Mouse (Mus musculus) embryonic facial prominence, embryonic 11.5 days (tissue): ENCODE results near the gene Hsd17b13. TPM values are rescaled to one million over a fixed set of nuclear protein-coding genes. Genes with fewer than 3 reads are reported as not detected.
"Not testable (repeated sequence)": the region's sequence is repeated elsewhere in the genome, so short reads cannot be mapped to it uniquely, and the experiment has no call there.

Source experiments
- ATAC-seq: fragments of 200-750 bp; cut with Nextera tagmentation; replicated peaks from 2 replicates; pipeline ENCODE4 v1.8.0; 2017; ENCODE audit warnings: low read depth; ENCODE audit not compliant: insufficient number of reproducible peaks, low FRiP score, low TSS enrichment
- DNase-seq: peaks from one replicate; pipeline ENCODE4 v3.0.0-alpha.2; 2015; ENCODE audit warnings: low spot score
- H3K27ac ChIP-seq: fragments of 300-500 bp; sonication (generic); replicated peaks from 2 replicates; pipeline ENCODE4 v1.5.1; 2014; ENCODE audit warnings: mild to moderate bottlenecking, low read depth, low read length, control low read depth
- H3K27me3 ChIP-seq: fragments of 300-500 bp; sonication (generic); 2 replicates; pipeline ENCODE4 v1.6.1; 2014; ENCODE audit warnings: mild to moderate bottlenecking, low read length, moderate library complexity, mixed read lengths; ENCODE audit not compliant: control insufficient read depth, insufficient read depth
- H3K36me3 ChIP-seq: fragments of 300-500 bp; sonication (generic); replicated peaks from 2 replicates; pipeline ENCODE4 v1.6.1; 2014; ENCODE audit warnings: low read depth, mild to moderate bottlenecking, low read length, moderate library complexity, mixed read lengths; ENCODE audit not compliant: control insufficient read depth, insufficient read depth
- H3K4me1 ChIP-seq: fragments of 300-500 bp; sonication (generic); 2 replicates; pipeline ENCODE4 v1.6.1; 2014; ENCODE audit warnings: low read length, mixed read lengths; ENCODE audit not compliant: control insufficient read depth, insufficient read depth
- H3K4me2 ChIP-seq: fragments of 300-500 bp; sonication (generic); 2 replicates; pipeline ENCODE4 v1.6.1; 2014; ENCODE audit warnings: low read depth, mild to moderate bottlenecking, control low read depth, low read length, moderate library complexity
- H3K4me3 ChIP-seq: fragments of 300-500 bp; sonication (generic); 2 replicates; pipeline ENCODE4 v1.5.1; 2014; ENCODE audit warnings: low read depth, low read length, control low read depth
- H3K9ac ChIP-seq: fragments of 300-500 bp; sonication (generic); replicated peaks from 2 replicates; pipeline ENCODE4 v1.6.1; 2014; ENCODE audit warnings: mild to moderate bottlenecking, control low read depth, low read length
- H3K9me3 ChIP-seq: fragments of 300-500 bp; sonication (generic); replicated peaks from 2 replicates; pipeline ENCODE4 v1.6.1; 2016; ENCODE audit warnings: mild to moderate bottlenecking, low read length, inconsistent platforms, mixed read lengths; ENCODE audit not compliant: control insufficient read depth
- WGBS: fragments of 180-500 bp; shearing (Covaris S2); extraction: QIAGEN DNeasy Blood & Tissue Kit; methylation state at CpG from one replicate; pipeline ENCODE4 v1.1.7; 2014; 5-methylcytosine and 5-hydroxymethylcytosine counted together
- polyA plus RNA-seq: library from polyadenylated mRNA; unstranded; fragments of >200 nt; fragmentation: Nextera tagmentation; extraction: Ambion mirVana; gene quantifications from 2 replicates; pipeline ENCODE4 v1.2.1, GENCODE M21; 2014

Hsd17b13 gene
- polyA plus RNA-seq, 1 experiment from 2014 or later: not detected

DNA sequence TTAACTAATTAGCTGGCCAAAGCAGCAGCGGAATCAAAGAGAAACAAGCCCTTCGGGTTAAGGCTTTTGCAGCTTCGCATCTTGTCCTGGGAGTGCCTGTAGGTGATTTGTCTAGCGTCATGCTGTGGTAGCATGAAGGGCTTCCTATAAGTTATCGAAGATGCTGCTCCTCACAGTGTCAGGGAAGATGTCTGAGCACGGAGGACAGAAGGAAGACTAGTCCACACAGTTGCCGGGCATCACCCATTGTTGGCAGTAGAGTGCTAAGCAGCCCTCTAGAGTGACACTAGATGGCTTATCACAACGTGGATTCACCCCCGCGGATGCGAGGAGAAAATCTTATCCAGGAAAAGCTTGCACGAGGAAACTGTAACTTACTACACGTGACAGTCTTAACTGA lies 4.4 kb downstream of the Hsd17b13 start:
- 77% methylated on average over 13 of the region's 13 CpGs for WGBS
- Histone ChIP-seq H3K4me3 (no peak overlapping the region), H3K9me3 (no peaks in the 10 kb centered on the region), H3K9ac (no peak overlapping the region), H3K36me3 (no peaks in the 10 kb centered on the region), H3K4me2 (no peak overlapping the region), H3K4me1 (no peaks in the 10 kb centered on the region), H3K27me3 (no peaks in the 10 kb centered on the region), H3K27ac (no peak overlapping the region)
- ATAC-seq (no peak), DNase-seq (no peak)

DNA sequence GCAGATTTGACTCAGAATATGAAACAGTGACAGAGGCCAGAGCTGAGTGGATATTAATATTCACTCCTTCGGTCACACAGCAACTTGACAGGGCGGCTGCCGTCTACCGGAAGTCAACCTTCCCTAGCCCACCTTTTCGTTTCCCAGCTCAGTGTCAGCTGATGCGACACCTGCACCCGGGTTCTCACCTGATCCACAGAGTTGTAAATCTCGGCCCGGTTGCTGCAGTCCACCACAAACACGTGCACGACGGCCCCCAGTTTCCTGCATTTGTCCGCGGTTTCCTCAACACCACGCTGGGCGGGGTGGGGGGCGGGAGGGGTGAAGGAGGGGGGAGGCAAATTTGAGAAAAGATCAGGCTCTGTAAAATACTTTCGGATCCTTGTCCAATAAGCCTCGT lies 4.8 kb downstream of the Hsd17b13 start:
- Histone ChIP-seq H3K4me1 (no peaks in the 10 kb centered on the region), H3K27me3 (no peaks in the 10 kb centered on the region), H3K9me3 (no peaks in the 10 kb centered on the region), H3K4me3 (no peak overlapping the region), H3K36me3 (no peaks in the 10 kb centered on the region), H3K4me2 (no peak overlapping the region), H3K27ac (no peak overlapping the region), H3K9ac (no peak overlapping the region)
- ATAC-seq (no peak), DNase-seq (no peak)
- 65% methylated on average over 19 of the region's 19 CpGs for WGBS

DNA sequence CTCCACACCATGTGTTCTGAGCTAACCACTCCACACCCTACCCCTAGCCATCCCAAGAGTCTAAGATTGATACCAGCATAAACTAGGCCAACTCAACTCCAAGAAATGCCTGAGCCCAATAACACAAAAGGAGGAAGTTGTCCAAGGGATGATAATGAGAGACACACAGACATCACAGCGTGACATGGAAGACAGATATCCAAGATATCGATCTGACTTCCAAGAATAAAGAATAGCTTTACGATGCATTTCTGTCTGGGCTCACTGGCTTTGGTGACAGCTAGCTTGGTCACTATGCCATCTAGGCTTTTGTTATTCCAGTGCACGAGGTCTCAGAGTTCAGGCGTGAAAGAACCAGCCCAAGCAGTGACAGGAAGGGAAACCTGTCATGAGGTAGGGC lies 6.2 kb downstream of the Hsd17b13 start:
- H3K27ac ChIP-seq: no peak overlapping the region
- DNase-seq (no peak), ATAC-seq (no peak)
- H3K36me3 ChIP-seq: no peaks in the 10 kb centered on the region
- H3K27me3 ChIP-seq: no peaks in the 10 kb centered on the region
- no peaks in the 10 kb centered on the region for H3K9me3 ChIP-seq
- WGBS: 70% methylated on average over 5 of the region's 5 CpGs
- no peak overlapping the region for H3K4me3 ChIP-seq
- no peak overlapping the region for H3K4me2 ChIP-seq
- H3K9ac ChIP-seq: no peak overlapping the region
- H3K4me1 ChIP-seq: no peaks in the 10 kb centered on the region

DNA sequence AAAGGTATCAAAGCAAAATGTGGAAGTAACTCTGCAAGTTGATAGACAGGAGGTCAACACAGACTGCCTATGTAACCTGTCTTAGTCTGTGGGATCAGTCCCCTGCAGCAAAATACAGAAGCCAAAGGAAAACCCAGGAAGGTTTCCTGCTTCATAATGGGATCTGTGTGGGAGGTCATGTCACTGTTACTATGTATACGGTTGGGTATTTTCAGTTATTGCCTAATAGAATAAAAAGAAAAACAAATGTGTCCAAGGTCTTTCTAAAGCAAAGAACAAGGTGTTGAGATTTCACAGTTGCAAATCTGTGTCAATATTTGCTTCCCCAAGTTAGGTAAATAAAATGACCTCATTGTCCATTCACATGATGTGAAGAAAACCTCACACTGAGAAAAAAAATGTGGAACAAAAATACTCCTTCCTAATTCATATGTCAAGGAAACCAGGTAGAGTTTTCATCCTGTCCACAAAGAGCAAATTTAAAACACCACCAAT lies 14.2 kb downstream of the Hsd17b13 start:
- no peak for ATAC-seq
- Histone ChIP-seq H3K27ac (no peak overlapping the region), H3K9me3 (no peaks in the 10 kb centered on the region), H3K4me2 (no peak overlapping the region), H3K36me3 (no peaks in the 10 kb centered on the region), H3K27me3 (no peaks in the 10 kb centered on the region), H3K4me3 (no peak overlapping the region), H3K4me1 (no peaks in the 10 kb centered on the region), H3K9ac (no peak overlapping the region)
- WGBS: 56% methylated on average over 1 of the region's 1 CpGs
- no peak for DNase-seq

DNA sequence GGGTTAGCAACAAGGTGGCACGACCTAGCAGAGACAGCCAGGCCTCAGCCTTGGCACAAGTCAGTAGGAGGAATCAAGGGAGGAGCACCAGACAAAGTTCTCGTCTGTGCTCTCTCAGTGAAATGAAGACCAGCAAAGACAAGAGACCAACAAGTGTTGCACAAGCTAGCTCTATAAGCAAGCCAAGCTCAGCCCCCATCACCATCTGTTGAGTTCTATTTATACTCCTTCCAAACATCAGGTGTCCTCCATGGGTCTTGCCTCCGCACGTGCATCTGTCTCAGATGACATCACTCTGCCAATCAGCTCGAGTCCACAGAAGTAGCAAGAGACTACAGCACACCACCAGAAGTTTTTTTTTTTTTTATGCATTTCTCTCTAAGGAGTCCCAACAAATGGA lies 22.6 kb downstream of the Hsd17b13 start:
- Histone ChIP-seq H3K4me1 (no peaks in the 10 kb centered on the region), H3K9me3 (no peaks in the 10 kb centered on the region), H3K36me3 (no peaks in the 10 kb centered on the region), H3K27ac (no peak overlapping the region), H3K27me3 (no peaks in the 10 kb centered on the region), H3K4me2 (no peak overlapping the region), H3K9ac (no peak overlapping the region), H3K4me3 (no peak overlapping the region)
- ATAC-seq (no peak), DNase-seq (no peak)
- 82% methylated on average over 5 of the region's 5 CpGs for WGBS

DNA sequence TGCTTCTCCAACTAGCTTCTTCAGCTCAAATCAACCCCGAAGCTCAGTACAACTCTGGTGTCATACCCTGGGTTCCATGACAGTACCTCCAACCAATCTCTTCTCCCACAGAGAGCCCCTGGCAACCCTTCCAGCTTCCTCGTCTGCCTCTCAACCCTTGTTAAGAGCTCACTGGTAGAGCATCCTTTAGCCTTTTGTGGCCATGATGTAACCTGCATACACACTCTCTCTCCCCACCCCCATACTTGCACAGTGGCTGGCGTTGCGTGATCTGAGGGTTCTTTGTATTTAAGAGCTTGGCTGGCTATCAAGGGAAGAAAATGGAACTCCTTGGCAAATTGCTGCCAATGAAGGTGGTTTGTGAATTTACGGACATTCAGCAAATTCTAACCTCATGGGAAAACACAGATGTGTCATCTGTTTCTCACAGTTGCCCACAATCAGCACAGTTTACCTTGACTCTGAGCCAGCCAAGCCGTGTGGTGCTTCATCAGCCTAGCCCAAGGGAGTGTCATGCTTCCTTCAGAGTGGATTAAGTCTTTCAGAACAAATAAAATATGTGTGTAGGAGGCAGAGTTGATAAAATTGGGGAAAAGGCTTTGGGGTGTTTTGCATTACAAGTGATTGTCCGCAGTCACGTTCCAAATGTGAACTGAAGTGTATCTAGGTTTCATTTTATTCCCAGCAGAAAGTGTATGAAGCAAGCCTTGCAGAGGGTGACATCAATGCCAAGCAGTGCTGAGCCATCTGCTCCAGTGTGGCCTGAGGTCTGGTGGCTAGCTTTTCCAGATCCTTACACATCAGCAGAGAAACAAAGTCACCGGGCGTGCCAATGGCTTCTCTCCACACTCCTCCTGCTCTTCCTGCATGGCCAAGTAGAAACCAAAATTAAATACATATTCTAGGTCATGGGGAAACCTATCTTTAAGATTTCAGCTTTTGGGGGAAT lies 23.8 kb downstream of the Hsd17b13 start:
- DNase-seq (no peak), ATAC-seq (no peak)
- 87% methylated on average over 10 of the region's 10 CpGs for WGBS
- Histone ChIP-seq H3K9me3 (no peaks in the 10 kb centered on the region), H3K27ac (no peak overlapping the region), H3K9ac (no peak overlapping the region), H3K4me2 (no peak overlapping the region), H3K36me3 (no peaks in the 10 kb centered on the region), H3K4me3 (no peak overlapping the region), H3K27me3 (no peaks in the 10 kb centered on the region), H3K4me1 (no peaks in the 10 kb centered on the region)

DNA sequence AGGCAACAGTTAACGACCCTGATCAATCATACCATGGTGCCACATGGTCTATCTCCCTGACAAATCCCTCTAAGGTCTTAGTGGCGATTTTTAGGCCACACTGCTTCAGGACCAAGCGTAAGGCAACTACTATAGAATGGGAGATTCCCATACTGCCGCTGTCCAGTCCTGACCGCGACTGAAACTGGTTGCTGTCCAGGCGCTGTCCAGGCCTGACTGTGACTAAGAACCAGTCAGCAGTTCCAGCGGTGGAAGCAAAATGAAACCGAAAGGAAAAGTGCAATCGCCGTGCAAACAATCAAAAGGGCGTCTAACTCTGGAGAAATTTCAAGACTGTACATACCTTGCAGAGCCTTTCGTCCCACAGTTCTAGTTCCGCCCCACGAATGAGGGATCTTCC lies 27.1 kb downstream of the Hsd17b13 start:
- H3K9ac ChIP-seq, H3K4me2 ChIP-seq, H3K36me3 ChIP-seq, H3K4me1 ChIP-seq, H3K27me3 ChIP-seq, H3K27ac ChIP-seq, ATAC-seq, H3K9me3 ChIP-seq, H3K4me3 ChIP-seq, DNase-seq: not testable (repeated sequence)
- WGBS: 91% methylated on average over 15 of the region's 15 CpGs

DNA sequence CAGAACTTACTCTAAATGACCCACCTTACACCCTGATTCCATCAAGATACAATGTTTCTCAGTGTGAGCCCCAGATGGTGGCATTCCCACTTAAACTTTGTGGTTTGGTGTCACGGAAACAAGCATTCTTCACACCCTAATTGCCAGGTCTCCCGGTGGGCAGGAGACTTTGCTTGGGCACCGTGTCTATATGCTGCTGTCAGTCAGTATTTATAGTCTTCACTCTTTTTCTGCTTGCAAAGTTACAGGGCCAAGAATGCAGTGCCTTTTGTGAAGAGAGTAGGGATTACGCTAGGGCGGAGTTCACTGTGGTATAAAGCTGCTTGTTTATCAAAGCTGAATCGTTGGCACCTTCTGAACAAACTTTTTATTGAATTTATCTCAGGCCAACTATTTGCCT lies 34.0 kb downstream of the Hsd17b13 start:
- no peak overlapping the region for H3K4me2 ChIP-seq
- ATAC-seq (no peak), DNase-seq (no peak)
- H3K9ac ChIP-seq: no peak overlapping the region
- no peak overlapping the region for H3K27ac ChIP-seq
- 55% methylated on average over 6 of the region's 6 CpGs for WGBS
- H3K36me3 ChIP-seq: no peaks in the 10 kb centered on the region
- no peaks in the 10 kb centered on the region for H3K9me3 ChIP-seq
- H3K4me1 ChIP-seq: no peaks in the 10 kb centered on the region
- no peak overlapping the region for H3K4me3 ChIP-seq
- H3K27me3 ChIP-seq: no peaks in the 10 kb centered on the region
